Mouse (Mus musculus): ENCODE measurements around the gene Rnf222. TPM values are rescaled to one million over a fixed set of nuclear protein-coding genes. Genes with fewer than 3 reads are reported as not detected.
A peak's percentile ranks its signal among the peaks of the same experiment; 100 is the strongest.

The Rnf222 gene
- not detected for polyA plus RNA-seq (2017; shearing (Covaris generic))

DNA sequence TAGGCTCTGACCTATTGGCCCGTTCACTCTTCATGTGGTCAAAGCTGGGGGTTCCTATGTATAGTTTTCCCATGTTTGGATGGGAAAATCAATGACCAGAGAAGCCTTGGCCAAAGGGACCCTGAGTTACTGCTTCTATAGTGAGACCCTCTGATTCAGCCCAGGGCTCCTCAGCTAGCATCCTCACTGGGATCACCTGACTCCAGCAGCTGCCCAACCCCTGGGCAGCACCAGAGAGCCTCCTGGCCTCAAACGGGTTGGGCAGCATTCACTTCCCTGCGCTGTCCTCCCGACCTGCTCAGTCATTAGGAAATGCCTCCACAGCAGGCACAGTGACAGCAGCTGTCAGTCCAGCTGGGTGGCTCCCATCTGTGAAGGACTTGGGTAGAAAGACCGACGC lies at the start of gene Rnf222:
Gene Rnf222, plus strand, starts transcription at position 301 of the 400 bp plus-strand sequence.
- no peak for ATAC-seq

DNA sequence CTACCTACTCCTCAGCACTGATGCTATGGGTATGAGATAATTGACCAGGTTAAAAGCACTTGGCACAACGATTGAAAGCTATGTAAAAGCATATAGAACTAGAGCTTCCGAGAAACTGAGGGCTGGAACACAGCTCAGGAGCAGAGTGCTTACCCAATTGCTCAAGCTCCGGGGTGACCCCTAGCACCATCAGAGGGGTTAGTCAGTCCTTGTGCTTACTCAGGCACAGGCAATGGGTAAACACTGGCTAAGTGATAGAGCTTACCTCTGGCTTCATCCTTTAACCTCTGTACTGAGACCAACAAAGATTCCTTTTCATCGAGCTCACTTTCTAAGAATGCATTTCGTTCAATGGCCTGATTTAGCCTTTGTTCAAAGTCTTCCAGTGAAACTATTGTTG lies 48.7 kb upstream of the Rnf222 start:
- ATAC-seq = no peak

DNA sequence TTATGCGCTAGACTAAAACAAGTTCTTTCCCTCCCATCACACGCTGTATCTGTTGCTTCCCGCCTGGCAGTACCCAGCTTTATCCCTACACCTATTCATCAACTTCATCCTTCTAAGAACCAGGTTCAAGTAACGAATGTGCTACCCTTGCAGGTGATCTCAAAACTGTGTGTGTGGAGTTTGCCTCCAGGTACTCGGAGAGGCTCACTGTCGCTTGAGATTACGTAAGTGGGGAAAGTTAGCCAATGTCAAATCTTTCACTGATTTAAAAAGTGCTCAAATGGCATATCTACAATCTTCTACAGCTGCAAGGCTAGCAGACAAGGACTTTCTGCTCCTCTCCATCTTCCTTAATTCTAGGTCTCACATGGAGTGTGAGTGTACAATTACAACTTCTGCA lies 37.5 kb upstream of the Rnf222 start:
- no peak for ATAC-seq

DNA sequence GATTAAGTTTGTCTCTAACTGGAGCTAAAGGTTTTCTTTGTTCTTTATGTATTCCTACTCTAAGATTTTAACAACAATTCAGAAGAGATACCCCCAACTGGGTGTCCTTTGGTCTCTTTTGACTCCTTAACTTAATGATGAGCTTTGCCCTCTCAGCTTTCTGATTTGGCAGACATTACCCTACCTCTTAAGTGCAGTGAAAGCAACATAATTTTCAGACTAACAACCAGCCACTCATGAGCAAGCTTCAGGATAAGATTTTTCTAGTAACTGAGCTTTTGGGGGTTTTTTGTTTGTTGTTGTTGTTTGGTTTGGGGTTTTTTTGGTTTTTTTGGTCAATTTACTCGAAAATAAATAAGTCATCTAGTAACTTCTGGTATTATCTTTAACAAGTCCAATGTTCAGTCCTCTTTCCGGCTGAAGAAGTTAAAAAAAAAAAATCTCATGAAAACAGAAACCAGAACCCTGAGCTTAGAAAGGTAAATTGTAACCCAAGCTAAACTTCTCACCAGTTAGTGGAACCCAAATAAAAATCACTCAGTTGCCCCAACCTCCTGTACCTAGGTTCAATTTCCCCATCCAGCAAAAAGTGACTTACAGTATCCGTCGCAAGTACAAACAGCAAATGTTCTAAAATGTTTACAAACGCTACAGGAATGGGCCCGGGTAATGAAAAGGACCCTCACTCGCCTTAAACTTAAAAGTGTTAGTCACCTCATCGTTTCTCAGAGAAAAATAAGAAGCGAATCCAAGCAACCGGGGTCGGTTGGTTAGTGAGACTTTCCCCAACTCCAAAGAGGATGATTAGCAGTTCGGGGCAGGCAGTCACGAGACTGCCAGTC lies 36.5 kb upstream of the Rnf222 start:
- no peak for ATAC-seq

DNA sequence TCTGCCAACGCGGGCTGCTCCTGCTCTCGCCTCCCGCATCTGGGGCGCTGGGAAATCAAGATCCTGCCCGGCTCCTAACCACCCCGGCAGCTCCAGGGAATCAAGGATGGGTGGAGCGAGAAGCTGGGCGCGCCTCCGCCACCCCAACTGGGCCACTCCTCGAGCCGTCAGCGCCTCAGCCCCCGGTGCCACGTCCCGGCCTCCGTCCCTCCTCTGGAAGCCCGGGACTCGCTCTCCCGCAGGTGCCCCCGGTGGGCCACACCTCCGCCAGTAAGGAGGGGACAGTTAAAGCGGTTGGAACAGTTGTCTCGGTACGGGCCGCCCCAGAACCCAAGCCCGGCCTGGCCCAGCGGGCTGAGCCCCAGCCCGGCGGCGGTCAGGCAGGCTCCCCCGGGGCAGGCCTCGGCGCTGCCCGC lies 35.9 kb upstream of the Rnf222 start:
- ATAC-seq = peak; percentile 13

DNA sequence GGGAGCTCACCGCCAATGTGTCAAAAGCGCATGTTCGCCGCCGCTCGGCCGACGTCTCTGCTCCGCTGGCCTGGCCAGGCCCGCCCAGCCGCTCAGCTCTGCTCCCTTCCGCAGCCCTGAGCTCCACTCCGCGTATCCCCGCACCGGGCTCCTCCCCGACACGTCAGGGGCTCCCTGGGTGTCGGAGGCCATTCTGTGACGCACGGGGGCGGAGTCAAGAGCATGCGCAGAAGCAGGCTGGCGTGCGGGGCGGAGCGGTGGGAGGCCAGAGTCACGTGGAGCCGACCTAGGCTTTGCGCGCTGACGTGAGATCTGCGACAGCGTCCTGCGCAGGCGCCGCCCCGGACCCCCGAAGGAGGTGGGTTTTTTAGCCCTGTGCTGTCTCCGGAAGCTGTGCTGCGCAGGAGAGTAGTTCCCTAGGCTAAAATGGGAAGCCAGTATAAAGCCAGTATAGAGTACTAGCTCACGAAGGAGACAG lies 35.4 kb upstream of the Rnf222 start:
- ATAC-seq = peak; percentile 89

DNA sequence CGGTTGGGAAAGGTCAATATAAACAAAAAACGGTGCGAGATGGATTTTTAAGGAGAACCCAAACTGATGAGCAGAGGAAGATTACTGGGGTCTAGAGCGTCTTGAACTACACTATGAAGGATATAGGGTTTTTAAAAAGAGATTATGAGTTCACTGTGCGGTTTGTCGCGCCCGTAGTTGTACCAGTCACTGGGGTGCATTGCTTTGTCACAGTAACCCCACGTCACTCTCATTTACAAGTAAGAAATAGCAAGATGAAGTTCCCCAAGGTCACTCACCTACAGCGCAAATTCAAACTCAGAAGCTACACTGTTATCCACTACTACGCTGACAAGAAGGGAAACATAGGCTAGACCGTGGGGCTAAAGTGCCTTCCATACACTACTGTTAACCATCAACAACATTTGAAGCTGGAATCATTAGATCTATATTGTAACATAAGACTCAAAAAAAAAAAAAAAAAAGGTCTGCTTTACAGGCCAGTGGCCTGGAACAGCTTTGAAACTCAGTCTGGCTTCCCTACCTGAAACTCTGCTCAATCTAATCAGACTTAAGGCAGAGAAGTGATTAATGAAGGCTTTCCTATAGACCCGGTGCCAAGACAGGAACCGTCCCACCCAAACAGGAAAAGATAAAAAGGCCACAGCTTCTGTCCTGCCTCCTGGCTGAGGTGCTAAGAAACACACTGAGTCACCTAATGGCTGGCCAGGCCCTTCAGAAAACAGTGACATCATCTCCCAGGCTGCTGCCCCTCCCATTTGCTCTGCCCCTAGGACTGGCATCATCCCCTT lies 34.5 kb upstream of the Rnf222 start:
- ATAC-seq = no peak

DNA sequence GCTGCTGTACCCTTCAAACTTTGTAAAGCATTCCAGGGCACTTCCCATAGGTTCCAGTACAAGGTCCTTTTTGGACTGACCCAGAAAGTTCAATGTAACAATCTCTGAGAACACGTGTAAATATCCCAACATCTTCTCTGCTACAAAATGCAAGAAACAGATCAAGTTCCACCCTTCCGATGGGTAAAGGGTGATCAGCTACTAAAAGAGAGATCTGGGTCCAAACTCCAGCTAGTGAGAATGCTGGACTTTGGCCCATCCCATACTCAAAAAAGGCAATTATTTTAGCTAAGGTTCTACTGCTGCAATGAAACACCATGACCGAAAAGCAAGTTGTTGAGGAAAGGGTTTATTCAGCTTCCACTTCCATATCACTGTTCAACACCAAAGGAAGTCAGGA lies 33.7 kb upstream of the Rnf222 start:
- no peak for ATAC-seq

DNA sequence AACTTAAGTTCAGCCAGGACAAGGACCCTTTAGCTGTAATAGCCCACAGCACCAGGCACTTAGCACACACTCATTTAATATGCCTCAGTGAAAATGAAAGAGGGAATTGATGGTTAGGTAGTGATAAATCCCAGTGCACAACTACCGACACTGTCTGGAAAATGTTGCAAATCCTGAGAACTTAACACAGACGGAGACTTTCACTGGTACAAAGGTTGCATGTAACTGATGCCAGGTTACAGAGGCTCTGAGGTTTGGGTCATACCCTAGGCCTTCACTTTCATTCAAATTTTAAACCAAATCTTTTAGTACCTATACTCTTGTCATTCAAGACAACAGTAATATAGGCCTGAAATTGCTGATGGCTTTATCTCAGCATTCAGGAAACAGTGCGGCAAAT lies 31.0 kb upstream of the Rnf222 start:
- ATAC-seq = no peak

DNA sequence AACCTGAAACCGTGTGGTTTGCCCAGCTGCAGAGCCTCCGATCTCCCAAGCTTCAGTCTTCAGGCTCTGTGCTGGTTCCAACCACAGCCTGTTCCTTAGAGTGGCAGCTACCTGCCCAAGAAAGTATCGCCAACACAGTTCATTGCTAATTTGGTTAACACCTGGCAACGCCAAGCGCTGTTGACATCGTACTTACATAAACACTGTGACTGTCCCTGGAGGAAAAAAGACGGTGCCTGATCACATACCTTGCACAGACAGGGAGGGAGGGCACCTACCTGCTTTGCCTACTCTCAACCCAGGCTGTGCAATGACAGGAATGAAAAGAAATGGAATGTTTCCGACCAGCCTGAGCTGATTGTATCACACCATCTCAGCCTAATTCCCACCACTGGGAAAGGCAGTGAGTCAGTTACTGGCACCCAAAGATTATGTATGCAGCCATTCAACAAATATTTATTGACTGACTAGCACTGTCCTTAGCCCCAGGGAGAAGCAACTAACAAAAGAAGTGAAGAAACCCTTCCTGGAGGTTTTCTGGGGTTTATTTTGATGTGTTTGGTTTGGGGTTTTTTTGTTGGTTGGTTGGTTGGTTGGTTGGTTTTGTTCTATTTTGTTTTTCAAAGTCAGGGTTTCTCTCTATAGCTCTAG lies 28.3 kb upstream of the Rnf222 start:
- ATAC-seq = no peak

DNA sequence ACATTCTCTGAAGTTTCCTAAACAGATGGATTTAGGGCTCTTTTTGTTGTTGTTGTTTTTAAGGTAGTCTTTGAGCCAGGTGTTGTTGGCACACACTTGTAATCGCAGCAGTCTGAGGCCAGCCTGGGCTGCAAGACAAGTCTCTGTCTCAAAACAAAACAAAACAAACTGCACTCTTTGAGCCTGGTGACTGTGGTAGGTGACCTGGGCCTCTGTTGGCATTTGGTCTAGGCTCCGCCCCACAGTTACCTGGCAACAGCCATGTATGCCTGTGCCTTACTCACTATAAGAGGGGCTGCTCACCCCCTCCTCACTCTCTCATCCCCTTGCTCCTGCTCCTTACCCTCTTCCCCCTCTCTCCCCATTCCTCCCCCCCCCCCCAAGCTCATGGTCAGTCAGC lies 26.1 kb upstream of the Rnf222 start:
- ATAC-seq = no peak

DNA sequence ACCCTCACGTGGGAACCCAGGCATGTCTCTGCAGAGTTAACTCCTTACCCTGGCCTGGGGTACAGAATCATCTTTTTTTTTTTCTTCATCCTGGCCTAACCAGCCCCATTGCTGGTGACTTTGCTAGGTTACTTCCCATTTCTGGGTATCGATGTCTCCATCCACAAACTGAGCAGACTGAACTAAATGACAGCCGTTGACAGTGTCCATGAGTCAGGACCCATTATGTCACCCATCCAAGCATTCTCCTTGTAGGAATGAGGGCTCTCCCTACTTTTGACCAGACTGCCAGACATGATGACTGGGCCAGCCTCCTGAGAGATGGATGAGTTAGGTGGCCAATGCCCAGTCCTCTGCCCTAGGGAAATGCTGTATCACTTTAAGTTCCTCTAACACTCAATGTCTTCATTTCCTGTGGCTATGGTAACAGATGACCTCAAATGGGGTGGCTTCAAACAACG lies 24.7 kb upstream of the Rnf222 start:
- ATAC-seq = no peak

DNA sequence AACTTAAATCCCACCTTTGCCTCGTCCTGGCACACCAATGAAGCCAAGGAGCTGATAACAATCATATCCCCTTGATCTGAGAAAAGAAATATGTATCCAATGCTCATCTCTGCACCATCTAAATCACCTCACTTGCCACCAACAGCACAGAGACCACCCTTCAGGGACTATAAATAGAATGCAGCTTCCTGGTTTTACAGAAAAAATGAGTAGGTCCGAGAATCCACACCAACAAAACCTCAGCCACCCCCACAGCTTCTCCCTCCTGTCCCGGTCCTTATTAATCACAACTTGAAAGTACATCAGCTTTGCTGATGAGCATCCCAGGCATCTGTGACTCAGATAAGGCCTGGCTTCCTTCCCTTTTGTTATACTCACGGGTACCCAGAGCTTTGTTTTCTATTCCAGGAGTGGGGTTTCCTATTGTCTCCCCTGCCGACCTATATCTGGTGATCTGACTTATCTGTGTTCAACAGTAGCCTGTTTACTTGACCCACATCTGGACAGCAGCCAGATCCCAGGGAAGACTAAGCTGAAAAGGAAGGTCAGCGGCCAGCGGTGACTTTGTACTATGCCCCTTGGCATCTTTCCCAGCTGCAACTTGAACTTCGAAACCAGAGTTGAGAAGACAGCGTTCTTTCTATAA lies 23.7 kb upstream of the Rnf222 start:
- ATAC-seq = no peak

DNA sequence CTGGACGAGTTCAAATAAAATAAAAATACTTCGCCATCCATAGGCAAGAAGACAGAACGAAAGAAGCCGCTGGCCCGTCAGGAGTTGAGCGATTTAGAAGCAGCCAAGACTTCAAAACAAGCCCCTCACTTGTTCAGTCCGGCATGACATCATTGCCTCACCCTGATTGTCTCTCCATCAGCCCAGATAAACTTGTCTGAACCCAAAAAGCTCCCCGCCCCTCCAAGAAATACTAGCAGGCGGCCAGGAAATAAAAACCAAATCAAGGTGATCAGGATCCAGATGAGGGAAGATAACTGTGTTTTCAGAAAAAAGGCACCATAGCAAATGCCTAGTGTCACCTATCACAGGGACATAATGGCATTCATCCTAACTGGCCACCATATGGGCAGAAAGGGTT lies 17.1 kb upstream of the Rnf222 start:
- no peak for ATAC-seq

DNA sequence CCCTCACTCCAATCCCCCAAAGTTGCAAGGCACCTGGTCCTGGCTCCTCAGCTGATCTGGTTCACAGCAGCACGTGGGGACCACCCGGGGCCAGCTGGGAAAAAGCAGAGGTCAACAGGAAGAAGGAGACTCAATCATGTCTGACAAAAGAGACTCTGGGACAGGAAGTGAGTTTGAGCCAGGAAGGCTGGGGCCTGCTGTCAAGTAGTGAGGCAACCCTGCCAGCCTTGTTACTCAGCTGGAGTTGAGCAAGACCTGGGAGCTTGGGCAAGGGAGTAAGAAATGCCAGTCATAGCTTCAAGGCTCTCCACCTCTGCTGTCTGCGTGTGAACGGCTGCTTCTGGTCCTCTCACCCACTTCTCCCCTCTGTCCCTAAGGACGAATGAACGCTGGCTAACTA lies 16.6 kb upstream of the Rnf222 start, which contains the start of gene Ndel1:
Gene Ndel1, minus strand, starts transcription at position 111 of the 400 bp plus-strand sequence.
- no peak for ATAC-seq

DNA sequence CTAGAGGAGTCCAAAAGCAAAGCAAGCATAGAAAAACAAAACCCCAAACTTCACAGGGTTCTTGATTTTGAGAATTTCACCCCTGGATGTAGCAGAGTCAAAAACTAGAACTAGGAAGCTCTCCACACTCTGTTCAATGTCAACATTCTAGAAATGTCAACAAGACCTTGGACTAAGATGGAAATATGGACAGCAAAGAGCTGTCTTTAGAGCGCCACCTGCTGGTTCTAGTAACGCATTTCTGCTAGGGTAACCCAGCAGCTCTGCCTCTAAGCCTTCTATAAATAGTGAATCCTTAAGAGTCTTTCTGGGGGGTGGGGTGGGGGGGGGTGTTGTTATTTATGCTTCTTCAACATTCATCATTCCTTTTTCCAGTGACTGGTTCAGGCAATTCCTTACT lies 13.5 kb upstream of the Rnf222 start:
- no peak for ATAC-seq

DNA sequence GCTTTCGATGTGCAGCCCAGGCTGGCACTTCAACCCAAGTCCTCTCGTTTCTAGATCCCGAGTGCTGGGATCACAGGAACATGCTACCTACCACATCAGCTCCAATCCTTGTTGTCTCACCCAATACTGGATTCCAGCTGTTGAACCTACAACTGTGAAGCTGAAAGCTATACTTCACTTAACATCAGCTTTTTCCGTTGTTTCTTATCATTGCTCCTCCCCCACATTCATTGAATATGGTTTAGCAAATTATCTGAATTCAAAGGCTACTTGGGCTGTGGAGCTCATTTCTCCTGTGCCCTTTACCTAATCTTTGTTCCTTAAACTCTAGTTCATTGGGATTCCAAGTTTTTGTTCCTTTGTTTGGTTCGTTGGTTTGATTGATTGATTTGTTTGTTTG lies 9.5 kb upstream of the Rnf222 start:
- no peak for ATAC-seq

DNA sequence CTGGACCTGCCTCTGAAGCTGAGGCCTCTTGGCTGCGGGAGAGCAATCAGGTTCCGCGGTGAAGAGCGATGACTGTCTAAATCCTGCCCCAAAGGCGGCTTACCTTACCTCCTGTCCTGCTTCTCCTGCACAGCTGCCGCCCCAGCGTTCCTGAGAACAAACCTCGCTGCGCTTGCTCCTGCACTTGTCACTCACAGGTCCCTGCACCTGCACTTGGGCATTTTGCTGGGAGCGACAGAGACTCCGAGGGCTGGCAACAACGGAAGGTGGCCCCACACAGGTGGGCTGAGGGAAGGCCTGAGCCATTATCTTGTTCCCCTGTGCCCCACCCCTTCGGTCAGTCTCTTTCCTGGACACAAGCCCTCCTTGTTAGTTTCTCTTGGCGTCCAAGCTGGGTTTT lies 6.2 kb upstream of the Rnf222 start:
- no peak for ATAC-seq

DNA sequence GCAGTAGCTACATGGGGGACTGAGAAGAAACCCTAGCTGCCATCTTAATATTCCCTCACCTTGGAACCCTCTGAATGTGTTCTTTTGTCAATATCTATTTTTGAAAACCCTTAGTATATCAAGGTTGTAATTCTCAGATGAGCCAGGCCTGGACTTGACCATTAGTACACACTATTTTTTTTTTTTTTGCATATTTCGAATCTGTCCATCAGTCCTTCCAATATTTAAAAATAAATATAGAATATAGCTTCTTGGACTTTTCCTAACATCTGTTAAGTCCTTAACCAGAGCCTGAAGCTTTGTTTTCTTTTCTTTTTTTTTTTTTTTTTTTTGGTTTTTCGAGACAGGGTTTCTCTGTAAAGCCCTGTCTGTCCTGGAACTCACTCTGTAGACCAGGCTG lies 4.5 kb upstream of the Rnf222 start:
- no peak for ATAC-seq

DNA sequence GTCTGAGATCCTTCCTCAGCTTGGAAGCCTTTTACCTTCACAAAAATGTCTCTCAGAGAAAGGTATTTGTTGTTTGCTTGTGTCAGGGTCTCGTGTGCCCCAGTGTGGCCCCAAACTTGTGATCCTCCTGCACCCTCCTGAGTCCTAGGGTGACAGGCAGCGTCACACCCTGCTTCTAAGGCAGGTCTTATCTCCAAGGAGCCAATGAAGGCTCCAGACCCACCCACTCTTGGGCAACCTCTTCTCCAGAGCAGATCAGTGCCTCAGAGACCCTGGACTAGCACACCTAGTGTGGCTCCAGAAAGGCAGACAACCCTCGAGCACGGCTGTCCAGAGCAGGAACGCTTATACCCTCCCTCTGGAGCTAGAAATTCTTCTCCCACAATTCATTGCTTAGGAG lies 4.0 kb upstream of the Rnf222 start:
- no peak for ATAC-seq

DNA sequence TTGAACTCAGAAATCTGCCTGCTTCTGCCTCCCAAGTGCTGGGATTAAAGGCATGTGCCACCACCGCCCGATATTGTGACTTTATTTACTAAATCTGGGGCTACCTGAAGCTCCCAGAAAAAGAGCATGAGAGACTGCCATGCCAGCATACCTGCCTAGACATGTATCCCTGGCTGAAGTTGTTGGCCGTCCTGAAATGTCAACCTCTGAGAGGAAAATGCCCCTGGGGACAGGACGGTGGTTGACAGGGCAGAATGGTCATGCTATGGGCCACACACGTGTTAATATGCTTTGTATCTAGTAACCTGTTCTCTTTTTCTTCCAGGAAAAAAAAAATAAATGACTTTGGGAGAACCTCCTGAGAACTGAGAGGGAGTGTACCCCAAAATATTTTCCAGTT lies 2.3 kb upstream of the Rnf222 start:
- ATAC-seq = no peak

DNA sequence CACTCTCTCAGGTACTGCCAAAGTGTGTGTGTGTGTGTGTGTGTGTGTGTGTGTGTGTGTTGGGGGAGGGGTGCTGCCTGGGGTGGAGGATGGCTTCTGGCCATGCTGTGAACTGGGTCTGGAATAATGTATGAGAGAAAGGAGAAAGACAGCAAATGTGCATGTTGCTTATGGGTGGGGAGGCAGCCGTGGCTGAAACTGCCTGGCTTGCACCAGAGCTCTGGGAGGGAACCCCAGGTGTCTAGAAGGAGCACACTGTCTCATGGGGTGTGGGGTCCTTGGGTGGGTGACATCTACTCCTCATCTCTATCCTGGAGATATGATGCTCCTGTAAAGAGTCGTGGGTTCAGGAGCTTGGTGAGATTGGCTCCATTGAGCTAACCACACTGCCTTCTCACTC lies 300 bp downstream of the Rnf222 start:
- ATAC-seq = no peak

DNA sequence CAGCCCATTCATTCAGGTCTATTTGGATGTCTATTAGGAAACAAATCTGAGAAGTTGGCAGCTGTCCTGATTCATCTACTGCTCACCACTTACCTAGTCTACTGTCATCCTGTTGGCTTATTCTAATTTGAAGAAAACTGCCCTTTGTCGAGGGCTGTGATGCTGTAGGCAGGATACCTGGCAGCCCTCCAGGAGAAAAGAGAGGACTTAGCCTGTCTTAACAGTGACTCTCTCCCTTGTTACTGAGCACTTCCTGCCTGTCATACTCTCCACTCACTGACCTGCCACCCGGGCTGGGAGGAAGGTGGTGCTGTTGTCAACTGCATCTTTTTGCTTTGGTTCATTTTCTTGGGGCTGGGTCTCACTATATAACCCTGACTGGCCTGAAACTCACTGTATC lies 2.3 kb downstream of the Rnf222 start:
- ATAC-seq = no peak

All from activated CD4-positive, CD25-positive, alpha-beta regulatory T cell, adult 4 months (primary cell).